1 mouse cellular context compared by ENCODE assay signal in genomic region chr17:24206451-24207351, GRCm38 (mm10).
TF ChIP-seq lines count a peak whose summit lies in the region.

No protein-coding gene starts in this region.

TF ChIP-seq in MEL, 35 proteins besides CTCF, POLR2A, EP300 and RAD21:
- 0 out of 2 replicates have a peak, but pooled peaks have one; percentile 45 for TF ChIP-seq TCF12 (IDR thresholded peaks at IDR 0.05; ENCODE audit: low read depth, low read length)
- peak; percentile 91 for TF ChIP-seq NELFE (IDR thresholded peaks at IDR 0.05; ENCODE audit: low read depth, low read length)
- TF ChIP-seq USF2 (IDR thresholded peaks at IDR 0.05; ENCODE audit: borderline replicate concordance in 1 of 2, insufficient read depth in 1 of 2, low read depth in 1 of 2, low read length in 2 of 2), result 0 out of 4 replicates have a peak, but pooled peaks of 1 of the 2 experiments have one; percentile 24
- TF ChIP-seq NRF1 (IDR thresholded peaks at IDR 0.05; ENCODE audit: insufficient read depth, low read depth, low read length, poor library complexity, severe bottlenecking), result peak; percentile 32; the same call in 1 of the 2 replicates
- TF ChIP-seq SMC3 (IDR thresholded peaks at IDR 0.05; ENCODE audit: low read depth, low read length), result no peak
- TF ChIP-seq E2F4 (IDR thresholded peaks at IDR 0.05; ENCODE audit: borderline replicate concordance, low read depth, low read length), result 0 out of 2 replicates have a peak, but pooled peaks have one; percentile 41
- TF ChIP-seq TBP (IDR thresholded peaks at IDR 0.05; ENCODE audit: low read depth, low read length), result peak; percentile 60
- no peak; the same call in 1 of the 2 replicates for TF ChIP-seq SIN3A (IDR thresholded peaks at IDR 0.05; ENCODE audit: low read length)
- 0 out of 2 replicates have a peak, but pooled peaks have one; percentile 53 for TF ChIP-seq MYC (IDR thresholded peaks at IDR 0.05; ENCODE audit: low read depth, low read length)
- TF ChIP-seq MAX (IDR thresholded peaks at IDR 0.05; ENCODE audit: low read length), result peak; percentile 83
- peak; percentile 100 for TF ChIP-seq BHLHE40 (IDR thresholded peaks at IDR 0.05; ENCODE audit: borderline replicate concordance, low read depth, low read length)
- peak; percentile 48; the same call in 1 of the 2 replicates for TF ChIP-seq ZMIZ1 (IDR thresholded peaks at IDR 0.05; ENCODE audit: low read depth, low read length)
- peak; percentile 87 for TF ChIP-seq USF1 (IDR thresholded peaks at IDR 0.05; ENCODE audit: low read depth, low read length)
- no peak for TF ChIP-seq MEF2A (IDR thresholded peaks at IDR 0.05; ENCODE audit: extremely low read depth, insufficient replicate concordance, low read depth, low read length, poor library complexity, severe bottlenecking)
- no peak for TF ChIP-seq GABPA (IDR thresholded peaks at IDR 0.05; ENCODE audit: low read depth, low read length)
- TF ChIP-seq MXI1 (IDR thresholded peaks at IDR 0.05; ENCODE audit: low read depth, low read length), result peak; percentile 40
- TF ChIP-seq ZC3H11A (IDR thresholded peaks at IDR 0.05; ENCODE audit: low read depth, low read length), result no peak
- no peak for TF ChIP-seq ZNF384 (IDR thresholded peaks at IDR 0.05; ENCODE audit: low read depth, low read length)
- no peak for TF ChIP-seq ZKSCAN1 (IDR thresholded peaks at IDR 0.05; ENCODE audit: low read depth, low read length)
- no peak for TF ChIP-seq MYB (IDR thresholded peaks at IDR 0.05; ENCODE audit: low read depth, low read length)
- TF ChIP-seq CHD1 (IDR thresholded peaks at IDR 0.05; ENCODE audit: low read depth, low read length), result peak; percentile 65; the same call in 1 of the 2 replicates
- TF ChIP-seq POLR2AphosphoS2 (IDR thresholded peaks at IDR 0.05; ENCODE audit: low read length), result 0 out of 2 replicates have a peak, but pooled peaks have one; percentile 36
- no peak for TF ChIP-seq JUND (IDR thresholded peaks at IDR 0.05; ENCODE audit: low read depth, low read length)
- TF ChIP-seq GATA1 (IDR thresholded peaks at IDR 0.05; ENCODE audit: low read depth, low read length), result peak; percentile 76
- no peak for TF ChIP-seq RCOR1 (IDR thresholded peaks at IDR 0.05; ENCODE audit: low read depth, low read length)
- no peak for TF ChIP-seq TAL1 (IDR thresholded peaks at IDR 0.05; ENCODE audit: low read length)
- TF ChIP-seq ETS1 (IDR thresholded peaks at IDR 0.05; ENCODE audit: low read depth, low read length), result peak; percentile 65
